Mouse (Mus musculus) stomach, embryonic 16.5 days (tissue): ENCODE data around the gene Nfia. TPM values are rescaled to one million over a fixed set of nuclear protein-coding genes. Genes with fewer than 3 reads are reported as not detected.

Experiments
- ATAC-seq: fragments of 200-750 bp; cut with Nextera tagmentation; 2 replicates; pipeline ENCODE4 v1.8.0; 2017; ENCODE audit warnings: moderate number of reproducible peaks, moderate TSS enrichment; ENCODE audit not compliant: insufficient read depth, low FRiP score
- H3K27ac ChIP-seq: fragments of 300-500 bp; sonication (generic); 2 replicates; pipeline ENCODE4 v1.5.1; 2014; ENCODE audit warnings: low read length
- H3K27me3 ChIP-seq: fragments of 300-500 bp; sonication (generic); 2 replicates; pipeline ENCODE4 v1.6.1; 2014; ENCODE audit warnings: low read length, control low read depth, mixed read lengths; ENCODE audit not compliant: control insufficient read depth, insufficient read depth
- H3K36me3 ChIP-seq: fragments of 300-500 bp; sonication (generic); 2 replicates; pipeline ENCODE4 v1.6.1; 2014; ENCODE audit warnings: low read length; ENCODE audit not compliant: control insufficient read depth, insufficient read depth
- H3K4me1 ChIP-seq: fragments of 300-500 bp; sonication (generic); 2 replicates; pipeline ENCODE4 v1.6.1; 2014; ENCODE audit warnings: low read length, control low read depth, mixed read lengths; ENCODE audit not compliant: control insufficient read depth, insufficient read depth
- H3K4me2 ChIP-seq: fragments of 300-500 bp; sonication (generic); 2 replicates; pipeline ENCODE4 v1.6.1; 2014; ENCODE audit warnings: low read depth, low read length, mixed read lengths
- H3K4me3 ChIP-seq: fragments of 300-500 bp; sonication (generic); replicated peaks from 2 replicates; pipeline ENCODE4 v1.5.1; 2014; ENCODE audit warnings: mild to moderate bottlenecking, low read length
- H3K9ac ChIP-seq: fragments of 300-500 bp; sonication (generic); 2 replicates; pipeline ENCODE4 v1.6.1; 2014; ENCODE audit warnings: low read length
- H3K9me3 ChIP-seq: fragments of 300-500 bp; sonication (generic); replicated peaks from 2 replicates; pipeline ENCODE4 v1.6.1; 2016; ENCODE audit warnings: low read length, control low read depth; ENCODE audit not compliant: control insufficient read depth
- WGBS: fragments of 180-500 bp; shearing (Covaris S2); extraction: QIAGEN DNeasy Blood & Tissue Kit; methylation state at CpG from one replicate; pipeline ENCODE4 v1.1.7; 2014; 5-methylcytosine and 5-hydroxymethylcytosine counted together
- polyA plus RNA-seq: library from polyadenylated mRNA; unstranded; fragments of >200 nt; fragmentation: Nextera tagmentation; extraction: Ambion mirVana; gene quantifications from 2 replicates; pipeline ENCODE4 v1.2.1, GENCODE M21; 2015

Gene Nfia
- polyA plus RNA-seq, 1 experiment from 2014 or later, result 45.1 TPM

GRCm38 (mm10) chr4:97831611-97832278, 59.2 kb downstream of the Nfia start:
- Histone ChIP-seq H3K27me3 (no peaks in the 10 kb centered on the region), H3K27ac (no peak overlapping the region), H3K9me3 (no peaks in the 10 kb centered on the region), H3K4me3 (no peak overlapping the region), H3K36me3 (no peaks in the 10 kb centered on the region), H3K9ac (no peak overlapping the region), H3K4me2 (no peak overlapping the region), H3K4me1 (0 out of 2 replicates have a peak, but pooled peaks cover under 1% of the 10 kb centered on the region)
- 84% methylated on average over 7 of the region's 7 CpGs for WGBS
- no peak for ATAC-seq

GRCm38 (mm10) chr4:97832279-97832640, 59.7 kb downstream of the Nfia start:
- Histone ChIP-seq H3K36me3 (no peaks in the 10 kb centered on the region), H3K4me2 (no peak overlapping the region), H3K9ac (no peak overlapping the region), H3K4me1 (no peaks in the 10 kb centered on the region), H3K27ac (no peak overlapping the region), H3K27me3 (no peaks in the 10 kb centered on the region), H3K4me3 (no peak overlapping the region), H3K9me3 (no peaks in the 10 kb centered on the region)
- no peak for ATAC-seq
- 74% methylated on average over 4 of the region's 4 CpGs for WGBS

DNA sequence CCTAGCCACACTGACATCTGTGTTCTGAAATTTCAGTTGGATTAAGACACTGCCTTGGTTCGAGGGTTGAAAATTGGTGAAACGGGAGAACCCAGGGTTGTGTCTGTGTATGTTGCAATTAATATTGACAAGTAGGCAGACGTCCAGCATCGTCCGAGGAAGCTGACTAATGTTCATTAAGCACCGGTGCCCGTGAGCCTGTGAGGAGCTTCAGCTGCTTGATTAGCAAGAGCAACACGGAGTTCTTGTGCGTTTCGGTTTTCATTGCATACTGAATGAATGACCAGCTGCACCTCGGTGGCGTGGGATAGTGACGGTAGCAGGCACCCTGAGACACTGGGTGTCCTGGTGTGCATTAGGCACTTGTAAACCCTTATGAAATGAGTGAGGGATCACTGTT, 64.3 kb downstream of the Nfia start:
- no peak for ATAC-seq
- WGBS, result 47% methylated on average over 13 of the region's 13 CpGs

GRCm38 (mm10) chr4:97837724-97838123, 65.2 kb downstream of the Nfia start:
- no peaks in the 10 kb centered on the region for H3K27me3 ChIP-seq
- H3K9ac ChIP-seq, result no peak overlapping the region
- no peaks in the 10 kb centered on the region for H3K9me3 ChIP-seq
- H3K4me3 ChIP-seq, result no peak overlapping the region
- no peak overlapping the region for H3K27ac ChIP-seq
- no peak for ATAC-seq
- no peak overlapping the region for H3K4me2 ChIP-seq
- no peaks in the 10 kb centered on the region for H3K36me3 ChIP-seq
- peaks cover 37% of the 10 kb centered on the region for H3K4me1 ChIP-seq
- 75% methylated on average over 3 of the region's 3 CpGs for whole genome bisulfite sequencing

More for the DNA sequence above, 64.3 kb downstream of the Nfia start:
- H3K27me3 ChIP-seq, result no peaks in the 10 kb centered on the region
- no peak overlapping the region for H3K27ac ChIP-seq
- no peak overlapping the region for H3K9ac ChIP-seq
- no peaks in the 10 kb centered on the region for H3K36me3 ChIP-seq
- H3K4me1 ChIP-seq, result peaks cover 36% of the 10 kb centered on the region
- H3K4me3 ChIP-seq, result no peak overlapping the region
- H3K9me3 ChIP-seq, result no peaks in the 10 kb centered on the region
- no peak overlapping the region for H3K4me2 ChIP-seq

DNA sequence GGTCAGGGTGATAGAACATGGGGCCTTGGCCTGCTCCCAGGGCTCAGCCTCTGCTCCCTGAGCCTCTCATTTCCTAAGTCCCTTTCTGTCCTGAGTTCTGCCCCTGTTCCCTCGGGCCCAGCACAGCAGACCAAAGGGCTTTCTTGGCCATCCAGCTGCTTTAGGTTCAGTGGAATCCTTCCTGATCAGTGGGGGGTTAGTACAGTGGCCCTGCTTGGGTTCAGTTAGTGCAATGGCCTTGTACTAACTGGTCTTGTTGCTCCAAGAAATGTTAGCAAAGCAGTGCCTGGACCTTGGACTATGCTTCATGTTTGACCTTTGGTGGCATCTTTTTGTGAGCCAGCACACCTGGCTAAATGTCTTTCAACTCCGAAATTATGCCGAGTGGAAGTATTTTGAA, 66.1 kb downstream of the Nfia start:
- Histone ChIP-seq H3K4me1 (peaks cover 40% of the 10 kb centered on the region), H3K9me3 (no peaks in the 10 kb centered on the region), H3K4me3 (no peak overlapping the region), H3K4me2 (no peak overlapping the region), H3K27me3 (no peaks in the 10 kb centered on the region), H3K9ac (no peak overlapping the region), H3K27ac (peak overlapping the region; percentile 59), H3K36me3 (no peaks in the 10 kb centered on the region)
- 38% methylated on average over 3 of the region's 3 CpGs for WGBS
- ATAC-seq, result no peak

GRCm38 (mm10) chr4:97839406-97840101, 67.0 kb downstream of the Nfia start:
- H3K27me3 ChIP-seq, result no peaks in the 10 kb centered on the region
- H3K27ac ChIP-seq, result peak overlapping the region; percentile 46; the same call in 1 of the 2 replicates
- H3K4me2 ChIP-seq, result no peak overlapping the region
- ATAC-seq, result no peak
- H3K4me3 ChIP-seq, result no peak overlapping the region
- H3K4me1 ChIP-seq, result peaks cover 46% of the 10 kb centered on the region
- H3K9me3 ChIP-seq, result no peaks in the 10 kb centered on the region
- no peaks in the 10 kb centered on the region for H3K36me3 ChIP-seq
- 22% methylated on average over 7 of the region's 7 CpGs for WGBS
- no peak overlapping the region for H3K9ac ChIP-seq

DNA sequence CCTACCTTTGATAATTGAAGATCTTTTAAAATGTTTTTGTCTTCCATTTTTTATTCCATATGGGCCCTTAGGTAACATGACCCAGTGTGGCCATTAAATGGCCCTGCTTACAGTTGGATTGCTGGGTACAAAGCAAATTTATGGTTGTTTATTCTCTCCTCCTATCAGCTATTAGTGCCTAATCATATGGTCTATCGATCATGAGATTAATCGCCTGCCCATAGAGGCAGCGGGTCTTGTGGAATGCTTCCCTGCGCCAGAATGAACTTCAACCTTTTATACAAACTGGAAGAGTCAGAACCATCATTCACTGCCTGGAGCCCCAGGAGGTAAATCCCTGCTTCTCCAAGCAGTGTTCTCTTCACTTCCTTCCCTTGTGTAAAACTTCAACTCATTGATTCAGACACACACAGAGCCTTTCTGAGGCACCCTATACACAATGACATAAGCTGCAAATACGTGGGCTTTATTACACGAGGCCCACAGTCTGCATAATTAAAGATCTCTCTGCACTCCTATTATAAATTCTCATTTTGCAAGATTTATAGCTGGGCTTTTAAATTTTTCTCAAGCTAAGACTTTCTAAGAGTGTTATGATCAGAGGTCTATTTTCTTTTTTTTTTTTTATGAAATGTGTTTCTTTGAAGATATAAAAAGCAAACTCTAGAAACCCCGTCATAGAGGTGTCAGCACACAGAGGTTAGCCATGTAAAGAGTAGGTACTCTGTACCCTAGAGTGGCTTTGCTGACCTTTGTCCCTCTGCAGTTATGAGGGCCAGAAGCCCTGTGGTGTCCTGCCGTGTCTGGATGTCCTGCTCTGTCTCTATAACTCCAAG, 67.9 kb downstream of the Nfia start:
- no peak overlapping the region for H3K4me3 ChIP-seq
- H3K4me1 ChIP-seq, result peaks cover 46% of the 10 kb centered on the region
- no peaks in the 10 kb centered on the region for H3K36me3 ChIP-seq
- 43% methylated on average over 8 of the region's 8 CpGs for WGBS
- no peaks in the 10 kb centered on the region for H3K27me3 ChIP-seq
- no peak overlapping the region for H3K4me2 ChIP-seq
- no peak for ATAC-seq
- no peak overlapping the region for H3K9ac ChIP-seq
- H3K9me3 ChIP-seq, result no peaks in the 10 kb centered on the region
- no peak overlapping the region for H3K27ac ChIP-seq

GRCm38 (mm10) chr4:97841063-97841595, 68.6 kb downstream of the Nfia start:
- 64% methylated on average over 4 of the region's 4 CpGs for WGBS
- peaks cover 47% of the 10 kb centered on the region for H3K4me1 ChIP-seq
- H3K9ac ChIP-seq, result no peak overlapping the region
- H3K4me3 ChIP-seq, result no peak overlapping the region
- ATAC-seq, result no peak
- no peak overlapping the region for H3K27ac ChIP-seq
- H3K27me3 ChIP-seq, result no peaks in the 10 kb centered on the region
- H3K36me3 ChIP-seq, result no peaks in the 10 kb centered on the region
- H3K4me2 ChIP-seq, result no peak overlapping the region
- no peaks in the 10 kb centered on the region for H3K9me3 ChIP-seq

DNA sequence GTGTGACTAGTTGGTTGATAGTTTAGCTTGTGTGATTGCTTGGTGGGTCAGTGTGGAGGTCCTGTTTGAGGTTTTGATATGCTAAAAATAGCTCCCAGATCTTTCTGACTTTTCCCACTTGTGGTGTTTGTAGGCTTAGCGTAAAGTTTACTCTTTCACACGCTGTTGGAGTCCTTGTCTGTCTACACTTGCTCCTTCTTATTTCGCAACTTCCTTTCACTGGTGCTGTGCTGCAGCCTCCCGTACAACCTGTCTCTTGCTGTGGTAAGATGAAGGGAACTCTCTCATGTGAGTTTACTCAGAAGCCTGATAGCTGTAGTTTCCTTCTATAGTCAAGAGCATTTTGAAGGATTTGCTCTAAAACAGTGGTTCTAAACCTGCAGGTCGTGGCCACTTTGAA, 69.2 kb downstream of the Nfia start:
- ATAC-seq, result no peak
- WGBS, result 58% methylated on average over 5 of the region's 5 CpGs
- Histone ChIP-seq H3K36me3 (no peaks in the 10 kb centered on the region), H3K27ac (no peak overlapping the region), H3K4me2 (no peak overlapping the region), H3K4me3 (no peak overlapping the region), H3K4me1 (peaks cover 52% of the 10 kb centered on the region), H3K9ac (no peak overlapping the region), H3K27me3 (no peaks in the 10 kb centered on the region), H3K9me3 (no peaks in the 10 kb centered on the region)
